Mouse (Mus musculus): ENCODE results near the gene Casp8. TPM values are rescaled to one million over a fixed set of nuclear protein-coding genes. Genes with fewer than 3 reads are reported as not detected.
"Not testable (repeated sequence)": the region's sequence is repeated elsewhere in the genome, so short reads cannot be mapped to it uniquely, and the experiment has no call there.

Casp8 gene
- polyA plus RNA-seq (2015; fragmentation: Nextera tagmentation; extraction: Ambion mirVana), result 13.7 and 13.8 TPM in 2 replicates

- Histone ChIP-seq H3K4me3 (replicated peaks) (peak within 1 kb of the TSS; percentile 75), H3K4me2 (peak within 1 kb of the TSS; percentile 91), H3K9me3 (replicated peaks) (no peaks in the 10 kb centered on the region), H3K9ac (peak within 1 kb of the TSS; percentile 81), H3K27ac (replicated peaks) (peak within 1 kb of the TSS; percentile 83), H3K4me1 (replicated peaks) (peaks cover 29% of the 10 kb centered on the region), H3K36me3 (replicated peaks) (peaks cover 9% of the 10 kb centered on the region), H3K27me3 (no peaks in the 10 kb centered on the region)
- peak; percentile 89 for ATAC-seq (ENCODE audit: insufficient read depth)
- WGBS (ENCODE audit: insufficient replicate concordance), result under 1% methylated on average over 42 of the region's 42 CpGs
Observed at GRCm38 (mm10) chr1:58795291-58796058, at the start of gene Casp8. Gene Casp8, plus strand, starts transcription at chr1:58795374.

- Histone ChIP-seq H3K4me3 (replicated peaks) (no peak overlapping the region), H3K9ac (no peak overlapping the region), H3K4me1 (replicated peaks) (peaks cover 15% of the 10 kb centered on the region), H3K27me3 (no peaks in the 10 kb centered on the region), H3K36me3 (replicated peaks) (peaks cover 66% of the 10 kb centered on the region), H3K4me2 (no peak overlapping the region), H3K9me3 (replicated peaks) (no peaks in the 10 kb centered on the region), H3K27ac (replicated peaks) (no peak overlapping the region)
- WGBS (ENCODE audit: insufficient replicate concordance), result 74% methylated on average over 9 of the region's 9 CpGs
- ATAC-seq (ENCODE audit: insufficient read depth), result no peak
Observed at GRCm38 (mm10) chr1:58746880-58747279, 48.3 kb upstream of the Casp8 start.

- H3K4me1 ChIP-seq (replicated peaks), result 0 out of 2 replicates have a peak, but pooled peaks cover 4% of the 10 kb centered on the region
- peaks cover 36% of the 10 kb centered on the region for H3K36me3 ChIP-seq (replicated peaks)
- no peak overlapping the region for H3K9ac ChIP-seq
- H3K9me3 ChIP-seq (replicated peaks), result no peaks in the 10 kb centered on the region
- no peak overlapping the region for H3K27ac ChIP-seq (replicated peaks)
- WGBS (ENCODE audit: insufficient replicate concordance), result 75% methylated on average over 3 of the region's 3 CpGs
- H3K27me3 ChIP-seq, result no peaks in the 10 kb centered on the region
- no peak overlapping the region for H3K4me2 ChIP-seq
- no peak for ATAC-seq (ENCODE audit: insufficient read depth)
- no peak overlapping the region for H3K4me3 ChIP-seq (replicated peaks)
Observed at GRCm38 (mm10) chr1:58759451-58759850, 35.7 kb upstream of the Casp8 start.

DNA sequence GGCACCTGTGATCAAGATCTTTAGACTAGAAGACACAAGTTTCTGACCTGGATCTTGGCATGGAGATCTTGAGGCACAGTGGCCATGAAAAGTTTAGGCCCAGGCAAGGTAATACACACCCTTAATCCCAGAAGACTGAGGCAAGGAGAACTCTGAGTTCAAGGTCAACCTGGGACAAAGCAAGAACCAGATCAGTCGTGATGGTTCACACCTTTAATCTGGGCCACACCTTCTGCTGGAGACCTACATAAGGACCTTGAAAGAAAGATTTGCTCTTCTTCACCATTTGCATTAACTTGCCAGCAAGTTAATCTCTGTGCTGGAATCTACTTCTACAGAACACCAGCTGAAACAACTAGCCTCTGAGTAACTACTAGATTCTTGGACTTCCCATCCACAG, 34.6 kb upstream of the Casp8 start:
- Histone ChIP-seq H3K4me1 (replicated peaks) (0 out of 2 replicates have a peak, but pooled peaks cover 4% of the 10 kb centered on the region), H3K36me3 (replicated peaks) (peaks cover 28% of the 10 kb centered on the region), H3K27me3 (no peaks in the 10 kb centered on the region), H3K9me3 (replicated peaks) (no peaks in the 10 kb centered on the region), H3K27ac (replicated peaks) (no peak overlapping the region), H3K4me3 (replicated peaks) (no peak overlapping the region), H3K9ac (no peak overlapping the region), H3K4me2 (no peak overlapping the region)
- no peak for ATAC-seq (ENCODE audit: insufficient read depth)
- 54% methylated on average over 1 of the region's 1 CpGs for WGBS (ENCODE audit: insufficient replicate concordance)

GRCm38 (mm10) chr1:58761391-58762275, 33.5 kb upstream of the Casp8 start:
- H3K4me3 ChIP-seq (replicated peaks); ATAC-seq (ENCODE audit: insufficient read depth); H3K4me1 ChIP-seq (replicated peaks); H3K27ac ChIP-seq (replicated peaks); H3K9me3 ChIP-seq (replicated peaks); H3K9ac ChIP-seq; H3K27me3 ChIP-seq; H3K4me2 ChIP-seq: not testable (repeated sequence)
- WGBS (ENCODE audit: insufficient replicate concordance), result 52% methylated on average over 5 of the region's 5 CpGs
- peaks cover 21% of the 10 kb centered on the region for H3K36me3 ChIP-seq (replicated peaks)

DNA sequence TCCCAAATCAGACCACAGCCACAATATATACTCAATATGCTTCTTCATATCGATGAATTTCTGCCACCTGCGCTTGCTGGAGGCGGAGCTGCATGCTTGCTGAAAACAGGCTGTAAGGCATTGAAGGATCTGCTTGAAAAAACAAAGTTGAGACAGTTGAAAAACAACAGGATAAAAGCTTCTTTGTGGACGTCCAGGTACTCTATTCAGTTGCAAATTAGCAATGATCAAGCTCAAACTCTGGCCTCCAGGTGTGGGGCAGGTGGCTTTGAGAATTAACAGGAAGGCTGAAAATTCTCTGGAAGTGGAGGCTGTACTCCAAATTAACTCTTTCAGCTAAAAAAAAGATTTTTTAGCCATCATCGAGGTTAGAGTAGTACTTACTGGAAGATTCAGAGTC, 32.6 kb upstream of the Casp8 start:
- no peaks in the 10 kb centered on the region for H3K9me3 ChIP-seq (replicated peaks)
- no peak overlapping the region for H3K9ac ChIP-seq
- H3K27me3 ChIP-seq, result no peaks in the 10 kb centered on the region
- no peak overlapping the region for H3K4me2 ChIP-seq
- H3K36me3 ChIP-seq (replicated peaks), result peaks cover 18% of the 10 kb centered on the region
- no peak for ATAC-seq (ENCODE audit: insufficient read depth)
- no peak overlapping the region for H3K27ac ChIP-seq (replicated peaks)
- 69% methylated on average over 5 of the region's 5 CpGs for WGBS (ENCODE audit: insufficient replicate concordance)
- 0 out of 2 replicates have a peak, but pooled peaks cover 4% of the 10 kb centered on the region for H3K4me1 ChIP-seq (replicated peaks)
- H3K4me3 ChIP-seq (replicated peaks), result no peak overlapping the region

- ATAC-seq (ENCODE audit: insufficient read depth); H3K4me1 ChIP-seq (replicated peaks); H3K36me3 ChIP-seq (replicated peaks); H3K27ac ChIP-seq (replicated peaks); H3K4me3 ChIP-seq (replicated peaks); H3K9me3 ChIP-seq (replicated peaks); H3K27me3 ChIP-seq; H3K4me2 ChIP-seq; H3K9ac ChIP-seq: not testable (repeated sequence)
- WGBS (ENCODE audit: insufficient replicate concordance), result 72% methylated on average over 4 of the region's 4 CpGs
Observed at GRCm38 (mm10) chr1:58766446-58766845, 28.7 kb upstream of the Casp8 start.

- Histone ChIP-seq H3K4me1 (replicated peaks) (0 out of 2 replicates have a peak, but pooled peaks cover 5% of the 10 kb centered on the region), H3K4me3 (replicated peaks) (no peak overlapping the region), H3K27me3 (no peaks in the 10 kb centered on the region), H3K36me3 (replicated peaks) (no peaks in the 10 kb centered on the region), H3K4me2 (no peak overlapping the region), H3K27ac (replicated peaks) (no peak overlapping the region), H3K9me3 (replicated peaks) (no peaks in the 10 kb centered on the region), H3K9ac (no peak overlapping the region)
- ATAC-seq (ENCODE audit: insufficient read depth), result no peak
Observed at GRCm38 (mm10) chr1:58769136-58769535, 26.0 kb upstream of the Casp8 start.

DNA sequence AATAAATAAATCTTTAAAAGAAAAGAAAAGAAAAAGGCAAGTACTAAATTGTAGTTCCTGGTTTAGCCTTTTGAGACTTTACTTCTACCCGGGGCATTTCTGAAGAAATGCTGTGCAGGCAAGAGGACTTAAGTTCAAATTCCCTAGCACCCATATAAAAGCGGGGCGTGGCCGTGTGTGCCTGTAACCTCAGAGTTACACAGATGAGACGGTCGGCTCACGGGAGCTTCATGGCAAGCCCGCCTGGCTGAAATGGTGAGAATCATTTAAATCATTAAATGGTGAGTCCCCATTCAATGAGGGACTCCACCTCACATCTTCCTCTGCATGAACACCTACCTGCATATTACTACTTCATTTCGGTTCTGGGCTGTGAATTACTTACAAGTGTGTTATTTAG, 25.5 kb upstream of the Casp8 start:
- Histone ChIP-seq H3K9me3 (replicated peaks) (no peaks in the 10 kb centered on the region), H3K4me3 (replicated peaks) (no peak overlapping the region), H3K27me3 (no peaks in the 10 kb centered on the region), H3K4me1 (replicated peaks) (0 out of 2 replicates have a peak, but pooled peaks cover 5% of the 10 kb centered on the region), H3K36me3 (replicated peaks) (no peaks in the 10 kb centered on the region), H3K4me2 (no peak overlapping the region), H3K27ac (replicated peaks) (no peak overlapping the region), H3K9ac (no peak overlapping the region)
- ATAC-seq (ENCODE audit: insufficient read depth), result no peak
- 43% methylated on average over 9 of the region's 9 CpGs for WGBS (ENCODE audit: insufficient replicate concordance)

DNA sequence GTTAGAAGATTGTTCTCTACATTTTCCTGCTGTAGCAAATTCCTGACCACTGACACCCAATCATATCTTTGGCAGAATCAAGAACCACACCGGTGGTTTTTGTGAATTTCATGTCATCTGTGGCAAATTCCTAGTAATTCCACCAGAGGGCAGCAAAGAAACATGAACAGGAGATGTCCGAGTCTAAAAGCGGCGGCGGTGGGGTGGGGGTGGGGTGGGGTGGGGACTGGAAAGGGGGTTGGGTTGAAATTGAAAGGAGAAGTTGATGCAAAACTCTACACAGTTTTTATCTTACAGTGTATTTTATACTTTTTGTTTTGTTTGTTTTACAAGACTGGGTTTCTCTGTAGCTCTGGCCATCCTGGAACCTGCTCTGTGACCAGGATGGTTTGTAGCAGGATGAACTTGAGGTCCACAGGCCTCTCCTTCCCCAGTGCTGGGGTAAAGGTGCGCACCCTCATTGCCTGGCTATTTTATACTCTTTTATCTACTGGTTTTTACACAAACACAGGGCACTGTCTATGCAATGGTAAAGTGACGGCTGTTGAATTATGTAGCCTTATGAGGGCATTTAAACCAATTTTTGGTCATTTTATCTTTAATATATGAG, 25.0 kb upstream of the Casp8 start:
- WGBS (ENCODE audit: insufficient replicate concordance), result 20% methylated on average over 7 of the region's 7 CpGs
- H3K27me3 ChIP-seq, result no peaks in the 10 kb centered on the region

DNA sequence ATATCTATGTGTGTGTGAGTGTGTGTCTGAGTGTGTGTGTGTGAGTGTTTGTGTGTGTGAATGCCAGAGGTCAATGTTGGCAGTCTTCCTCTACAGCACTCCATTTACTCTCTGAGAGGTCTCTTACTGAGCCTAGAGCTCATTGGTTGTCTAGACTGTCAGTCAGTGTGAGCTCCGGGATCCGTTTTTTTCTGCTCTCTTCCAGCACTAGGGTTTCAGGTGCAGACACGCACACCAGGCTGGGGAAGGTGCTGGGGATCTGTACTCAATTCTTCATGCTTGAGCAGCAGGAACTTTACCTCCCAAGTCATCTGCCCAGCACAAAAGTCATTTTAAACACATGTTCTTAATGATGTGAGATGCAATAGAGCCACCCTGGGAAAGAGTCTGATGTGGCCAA, 23.1 kb upstream of the Casp8 start:
- Histone ChIP-seq H3K4me3 (replicated peaks) (no peak overlapping the region), H3K9me3 (replicated peaks) (no peaks in the 10 kb centered on the region), H3K36me3 (replicated peaks) (no peaks in the 10 kb centered on the region), H3K4me2 (no peak overlapping the region), H3K9ac (no peak overlapping the region), H3K27me3 (no peaks in the 10 kb centered on the region), H3K4me1 (replicated peaks) (0 out of 2 replicates have a peak, but pooled peaks cover 5% of the 10 kb centered on the region), H3K27ac (replicated peaks) (no peak overlapping the region)
- ATAC-seq (ENCODE audit: insufficient read depth), result no peak
- 74% methylated on average over 3 of the region's 3 CpGs for WGBS (ENCODE audit: insufficient replicate concordance)

More for the DNA sequence above, 25.0 kb upstream of the Casp8 start:
- H3K4me3 ChIP-seq (replicated peaks), result no peak overlapping the region
- no peak overlapping the region for H3K4me2 ChIP-seq
- H3K27ac ChIP-seq (replicated peaks), result no peak overlapping the region
- ATAC-seq (ENCODE audit: insufficient read depth), result no peak
- no peaks in the 10 kb centered on the region for H3K9me3 ChIP-seq (replicated peaks)
- no peak overlapping the region for H3K9ac ChIP-seq
- H3K4me1 ChIP-seq (replicated peaks), result 0 out of 2 replicates have a peak, but pooled peaks cover 5% of the 10 kb centered on the region
- no peaks in the 10 kb centered on the region for H3K36me3 ChIP-seq (replicated peaks)
